Mouse (Mus musculus): ENCODE data around the gene Ugt1a9. TPM values are rescaled to one million over a fixed set of nuclear protein-coding genes. Genes with fewer than 3 reads are reported as not detected.

The Ugt1a9 gene
- polyA plus RNA-seq, 1 experiment from 2014 or later, result not detected

DNA sequence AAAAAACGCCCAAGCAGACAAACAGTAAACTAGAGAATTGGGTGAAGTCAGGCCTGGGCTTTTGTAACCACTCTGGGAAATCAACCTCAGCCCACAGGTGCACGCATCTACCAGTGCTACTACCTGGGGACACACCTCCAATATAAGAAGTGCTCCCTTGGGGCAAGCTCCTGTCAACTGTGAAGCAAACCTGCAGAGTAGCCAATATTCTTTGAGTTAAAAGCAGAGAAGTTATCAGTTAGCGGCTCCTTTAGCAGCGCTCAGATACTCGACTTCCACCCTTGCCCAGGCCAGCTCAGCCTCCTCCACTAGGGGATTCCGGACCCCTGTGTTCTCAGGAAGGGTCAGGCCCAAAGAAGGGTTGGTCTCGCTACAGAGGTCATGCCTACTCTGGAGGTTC, 191.1 kb downstream of the Ugt1a9 start:
- H3K36me3 ChIP-seq, result peaks cover 75% of the 10 kb centered on the region
- no peak overlapping the region for H3K4me3 ChIP-seq
- 89% methylated on average over 7 of the region's 7 CpGs for WGBS
- peaks cover 60% of the 10 kb centered on the region for H3K9me3 ChIP-seq
- no peaks in the 10 kb centered on the region for H3K27me3 ChIP-seq (replicated peaks)
- no peak overlapping the region for H3K27ac ChIP-seq
- ATAC-seq (ENCODE audit: low FRiP score, low read depth), result no peak
- 0 out of 2 replicates have a peak, but pooled peaks cover 4% of the 10 kb centered on the region for H3K4me1 ChIP-seq
- no peak overlapping the region for H3K9ac ChIP-seq
- H3K4me2 ChIP-seq (replicated peaks), result no peak overlapping the region

DNA sequence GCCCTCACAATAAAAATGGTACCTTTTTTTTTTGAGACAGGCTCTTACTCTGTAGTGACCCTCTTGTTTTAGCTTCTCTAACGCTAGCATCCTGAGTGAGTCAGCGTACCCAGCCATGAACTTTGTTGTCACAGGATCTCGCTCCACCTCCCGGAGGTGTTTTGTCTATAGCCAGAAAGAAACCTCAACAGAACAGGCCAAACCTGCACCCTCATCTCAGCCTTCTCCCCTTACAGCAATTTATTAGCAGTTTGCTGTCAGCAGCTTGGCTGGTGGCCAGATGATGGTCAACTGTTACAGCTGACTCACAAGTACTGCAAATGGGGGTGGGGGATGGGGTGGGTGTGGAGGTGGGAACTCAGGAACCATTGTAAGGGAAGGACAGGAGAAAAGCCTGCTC, 191.7 kb downstream of the Ugt1a9 start:
- no peak overlapping the region for H3K27ac ChIP-seq
- 0 out of 2 replicates have a peak, but pooled peaks cover 4% of the 10 kb centered on the region for H3K4me1 ChIP-seq
- no peak for ATAC-seq (ENCODE audit: low FRiP score, low read depth)
- no peak overlapping the region for H3K4me2 ChIP-seq (replicated peaks)
- H3K36me3 ChIP-seq, result peaks cover 80% of the 10 kb centered on the region
- H3K9me3 ChIP-seq, result peaks cover 57% of the 10 kb centered on the region
- no peak overlapping the region for H3K9ac ChIP-seq
- no peak overlapping the region for H3K4me3 ChIP-seq
- WGBS, result 87% methylated on average over 4 of the region's 4 CpGs
- no peaks in the 10 kb centered on the region for H3K27me3 ChIP-seq (replicated peaks)

- WGBS, result 77% methylated on average over 6 of the region's 6 CpGs
- H3K4me3 ChIP-seq, result no peak overlapping the region
- no peak overlapping the region for H3K9ac ChIP-seq
- H3K27ac ChIP-seq, result no peak overlapping the region
- 0 out of 2 replicates have a peak, but pooled peaks cover 4% of the 10 kb centered on the region for H3K4me1 ChIP-seq
- ATAC-seq (ENCODE audit: low FRiP score, low read depth), result no peak
- H3K36me3 ChIP-seq, result peaks cover 87% of the 10 kb centered on the region
- no peak overlapping the region for H3K4me2 ChIP-seq (replicated peaks)
- H3K27me3 ChIP-seq (replicated peaks), result no peaks in the 10 kb centered on the region
- peaks cover 50% of the 10 kb centered on the region for H3K9me3 ChIP-seq
Measured at GRCm38 (mm10) chr1:88262961-88263360, 192.4 kb downstream of the Ugt1a9 start.

DNA sequence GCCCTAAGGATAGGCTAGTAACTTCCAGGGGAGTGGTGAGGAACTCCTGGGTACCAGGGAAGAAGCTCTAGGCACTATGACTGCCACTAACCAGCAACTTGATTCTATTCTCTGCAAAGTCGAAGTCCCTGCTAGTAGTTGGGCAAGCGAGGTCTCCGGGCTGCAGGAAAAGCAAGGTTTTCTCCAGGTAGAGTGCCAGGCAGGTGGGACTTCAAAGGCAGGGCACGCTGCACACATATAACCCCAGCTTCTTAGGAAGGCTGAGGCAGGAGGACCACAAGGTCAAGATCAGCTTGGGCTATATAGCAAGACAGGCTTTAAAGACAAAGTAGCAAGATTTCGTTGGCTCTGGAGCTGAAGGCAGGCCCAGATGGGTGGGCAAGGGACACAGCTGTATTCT, 193.2 kb downstream of the Ugt1a9 start:
- Histone ChIP-seq H3K4me1 (0 out of 2 replicates have a peak, but pooled peaks cover 4% of the 10 kb centered on the region), H3K9ac (no peak overlapping the region), H3K27ac (no peak overlapping the region), H3K4me3 (no peak overlapping the region), H3K4me2 (replicated peaks) (no peak overlapping the region), H3K9me3 (peaks cover 45% of the 10 kb centered on the region), H3K27me3 (replicated peaks) (no peaks in the 10 kb centered on the region), H3K36me3 (peaks cover 96% of the 10 kb centered on the region)
- 90% methylated on average over 5 of the region's 5 CpGs for WGBS
- no peak for ATAC-seq (ENCODE audit: low FRiP score, low read depth)

- 91% methylated on average over 7 of the region's 7 CpGs for WGBS
- H3K27me3 ChIP-seq (replicated peaks), result no peaks in the 10 kb centered on the region
- no peak overlapping the region for H3K4me2 ChIP-seq (replicated peaks)
- no peak overlapping the region for H3K9ac ChIP-seq
- H3K4me3 ChIP-seq, result no peak overlapping the region
- peaks cover 42% of the 10 kb centered on the region for H3K9me3 ChIP-seq
- no peak overlapping the region for H3K27ac ChIP-seq
- H3K36me3 ChIP-seq, result peaks cover 99% of the 10 kb centered on the region
- H3K4me1 ChIP-seq, result 0 out of 2 replicates have a peak, but pooled peaks cover 2% of the 10 kb centered on the region
- ATAC-seq (ENCODE audit: low FRiP score, low read depth), result no peak
Measured at GRCm38 (mm10) chr1:88264237-88264868, 193.8 kb downstream of the Ugt1a9 start.

DNA sequence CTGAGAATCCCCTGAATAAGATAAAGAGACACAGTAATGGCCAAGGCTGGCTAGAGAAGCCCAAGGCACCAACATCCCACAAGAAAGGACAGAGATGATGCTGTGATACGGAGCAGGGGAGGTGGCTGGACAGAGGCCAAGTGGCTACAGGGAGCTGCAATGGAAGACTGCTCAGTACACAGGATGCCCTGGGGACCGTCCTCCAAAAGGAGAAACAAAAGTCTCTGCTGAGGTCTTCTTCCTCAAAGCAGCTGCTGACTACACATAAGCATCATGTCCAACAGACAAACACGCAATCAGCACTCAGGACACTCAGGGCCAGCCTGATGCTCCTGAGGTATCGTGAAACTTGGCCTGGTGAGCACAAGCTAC, 194.3 kb downstream of the Ugt1a9 start:
- Histone ChIP-seq H3K9me3 (peaks cover 37% of the 10 kb centered on the region), H3K36me3 (peaks cover 99% of the 10 kb centered on the region), H3K27ac (no peak overlapping the region), H3K4me2 (replicated peaks) (no peak overlapping the region), H3K4me1 (no peaks in the 10 kb centered on the region), H3K4me3 (no peak overlapping the region), H3K27me3 (replicated peaks) (no peaks in the 10 kb centered on the region), H3K9ac (no peak overlapping the region)
- WGBS, result 80% methylated on average over 4 of the region's 4 CpGs
- ATAC-seq (ENCODE audit: low FRiP score, low read depth), result no peak

GRCm38 (mm10) chr1:88266123-88266522, 195.5 kb downstream of the Ugt1a9 start:
- H3K4me3 ChIP-seq, result no peak overlapping the region
- H3K27me3 ChIP-seq (replicated peaks), result no peaks in the 10 kb centered on the region
- H3K27ac ChIP-seq, result no peak overlapping the region
- H3K4me1 ChIP-seq, result no peaks in the 10 kb centered on the region
- no peak overlapping the region for H3K4me2 ChIP-seq (replicated peaks)
- H3K9ac ChIP-seq, result no peak overlapping the region
- no peak for ATAC-seq (ENCODE audit: low FRiP score, low read depth)
- 89% methylated on average over 13 of the region's 13 CpGs for WGBS
- peaks cover 34% of the 10 kb centered on the region for H3K9me3 ChIP-seq
- H3K36me3 ChIP-seq, result peaks cover 89% of the 10 kb centered on the region

DNA sequence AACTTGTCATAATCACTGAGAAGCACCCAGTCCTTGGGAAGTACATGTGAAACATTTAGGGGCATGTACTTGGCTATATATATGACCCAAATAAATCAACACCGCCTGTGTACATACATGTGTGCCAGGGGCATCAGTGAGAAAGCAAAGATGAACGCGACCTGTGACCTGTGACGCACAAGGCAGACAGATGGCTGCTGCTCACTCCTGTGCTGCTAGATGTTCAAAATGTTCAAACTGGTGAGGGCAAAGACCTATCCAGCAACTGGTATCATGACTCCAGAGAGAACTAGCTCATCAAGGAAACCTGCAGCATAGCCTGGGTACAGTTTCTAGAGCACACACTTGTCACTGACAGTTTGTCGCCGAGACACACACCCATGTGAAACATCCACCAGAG, 196.9 kb downstream of the Ugt1a9 start:
- ATAC-seq (ENCODE audit: low FRiP score, low read depth), result 0 out of 2 replicates have a peak, but pooled peaks have one; percentile 3
- no peak overlapping the region for H3K4me3 ChIP-seq
- no peak overlapping the region for H3K4me2 ChIP-seq (replicated peaks)
- H3K4me1 ChIP-seq, result no peaks in the 10 kb centered on the region
- no peaks in the 10 kb centered on the region for H3K27me3 ChIP-seq (replicated peaks)
- H3K36me3 ChIP-seq, result peaks cover 86% of the 10 kb centered on the region
- H3K9me3 ChIP-seq, result peaks cover 29% of the 10 kb centered on the region
- no peak overlapping the region for H3K27ac ChIP-seq
- no peak overlapping the region for H3K9ac ChIP-seq
- WGBS, result 93% methylated on average over 6 of the region's 6 CpGs

GRCm38 (mm10) chr1:88268070-88268469, 197.5 kb downstream of the Ugt1a9 start:
- H3K9me3 ChIP-seq, result peaks cover 29% of the 10 kb centered on the region
- H3K4me1 ChIP-seq, result no peaks in the 10 kb centered on the region
- no peaks in the 10 kb centered on the region for H3K27me3 ChIP-seq (replicated peaks)
- no peak overlapping the region for H3K4me2 ChIP-seq (replicated peaks)
- WGBS, result 87% methylated on average over 6 of the region's 6 CpGs
- no peak overlapping the region for H3K9ac ChIP-seq
- no peak overlapping the region for H3K4me3 ChIP-seq
- no peak for ATAC-seq (ENCODE audit: low FRiP score, low read depth)
- no peak overlapping the region for H3K27ac ChIP-seq
- peaks cover 85% of the 10 kb centered on the region for H3K36me3 ChIP-seq

Other genes with a start within 250 kb of the Ugt1a9 start
- gene Dgkd, start 217.5 kb upstream of the Ugt1a9 start, polyA plus RNA-seq (2016; fragmentation: Nextera tagmentation; extraction: Ambion mirVana), result 36.4 and 36.6 TPM in 2 replicates
- 29.3 and 33.2 TPM in 2 replicates for gene Usp40, start 62.2 kb upstream of the Ugt1a9 start, polyA plus RNA-seq (2016; fragmentation: Nextera tagmentation; extraction: Ambion mirVana)
- gene Ugt1a10, start 15.4 kb upstream of the Ugt1a9 start, polyA plus RNA-seq (2016; fragmentation: Nextera tagmentation; extraction: Ambion mirVana), result not detected in 2 replicates
- not detected in 2 replicates for gene Ugt1a8, start 17.0 kb downstream of the Ugt1a9 start, polyA plus RNA-seq (2016; fragmentation: Nextera tagmentation; extraction: Ambion mirVana)
- gene Ugt1a7c, start 24.3 kb downstream of the Ugt1a9 start, polyA plus RNA-seq (2016; fragmentation: Nextera tagmentation; extraction: Ambion mirVana), result 0.79 and 0.98 TPM in 2 replicates
- gene Ugt1a6b, start 32.5 kb downstream of the Ugt1a9 start, polyA plus RNA-seq (2016; fragmentation: Nextera tagmentation; extraction: Ambion mirVana), result not detected in 2 replicates
- 0.09 and 0.65 TPM in 2 replicates for gene Ugt1a6a, start 64.0 kb downstream of the Ugt1a9 start, polyA plus RNA-seq (2016; fragmentation: Nextera tagmentation; extraction: Ambion mirVana)
- gene Ugt1a5, start 95.2 kb downstream of the Ugt1a9 start, polyA plus RNA-seq (2016; fragmentation: Nextera tagmentation; extraction: Ambion mirVana), result not detected in 2 replicates
- not detected in 2 replicates for gene Ugt1a2, start 129.8 kb downstream of the Ugt1a9 start, polyA plus RNA-seq (2016; fragmentation: Nextera tagmentation; extraction: Ambion mirVana)
- gene Dnajb3, start 135.0 kb downstream of the Ugt1a9 start, polyA plus RNA-seq (2016; fragmentation: Nextera tagmentation; extraction: Ambion mirVana), result 16.4 and 17.7 TPM in 2 replicates
- not detected in 2 replicates for gene Ugt1a1, start 141.2 kb downstream of the Ugt1a9 start, polyA plus RNA-seq (2016; fragmentation: Nextera tagmentation; extraction: Ambion mirVana)
- gene Mroh2a, start 156.2 kb downstream of the Ugt1a9 start, polyA plus RNA-seq (2016; fragmentation: Nextera tagmentation; extraction: Ambion mirVana), result 1.3 and 1.5 TPM in 2 replicates
- gene Hjurp, start 206.8 kb downstream of the Ugt1a9 start, polyA plus RNA-seq (2016; fragmentation: Nextera tagmentation; extraction: Ambion mirVana), result 134 and 135 TPM in 2 replicates
- gene Trpm8, start 206.9 kb downstream of the Ugt1a9 start, polyA plus RNA-seq (2016; fragmentation: Nextera tagmentation; extraction: Ambion mirVana), result not detected in 2 replicates